Mouse (Mus musculus) stomach, embryonic 14.5 days (tissue): ENCODE data around the gene Pskh1. TPM values are rescaled to one million over a fixed set of nuclear protein-coding genes. Genes with fewer than 3 reads are reported as not detected.

ENCODE experiments used
- ATAC-seq: fragments of 200-750 bp; cut with Nextera tagmentation; 2 replicates; pipeline ENCODE4 v1.8.0; 2017; ENCODE audit warnings: low read depth, moderate TSS enrichment; ENCODE audit not compliant: insufficient number of reproducible peaks, insufficient read depth, low FRiP score
- H3K27ac ChIP-seq: fragments of 300-500 bp; sonication (generic); 2 replicates; pipeline ENCODE4 v1.5.1; 2014; ENCODE audit warnings: mild to moderate bottlenecking, low read length, moderate library complexity, mixed read lengths
- H3K27me3 ChIP-seq: fragments of 300-500 bp; sonication (generic); 2 replicates; pipeline ENCODE4 v1.6.1; 2014; ENCODE audit warnings: low read length, control low read depth, mixed read lengths; ENCODE audit not compliant: control insufficient read depth, insufficient read depth
- H3K36me3 ChIP-seq: fragments of 300-500 bp; sonication (generic); 2 replicates; pipeline ENCODE4 v1.6.1; 2014; ENCODE audit warnings: mild to moderate bottlenecking, control low read depth, low read length, moderate library complexity, mixed read lengths; ENCODE audit not compliant: control insufficient read depth, insufficient read depth
- H3K4me1 ChIP-seq: fragments of 300-500 bp; sonication (generic); 2 replicates; pipeline ENCODE4 v1.6.1; 2014; ENCODE audit warnings: low read length, control low read depth, mixed read lengths; ENCODE audit not compliant: control insufficient read depth, insufficient read depth
- H3K4me2 ChIP-seq: fragments of 300-500 bp; sonication (generic); replicated peaks from 2 replicates; pipeline ENCODE4 v1.6.1; 2014; ENCODE audit warnings: low read depth, low read length, control low read depth
- H3K4me3 ChIP-seq: fragments of 300-500 bp; sonication (generic); 2 replicates; pipeline ENCODE4 v1.5.1; 2014; ENCODE audit warnings: low read depth, low read length, control low read depth
- H3K9ac ChIP-seq: fragments of 300-500 bp; sonication (generic); replicated peaks from 2 replicates; pipeline ENCODE4 v1.6.1; 2014; ENCODE audit warnings: low read depth, mild to moderate bottlenecking, control low read depth, low read length, moderate library complexity, mixed read lengths
- H3K9me3 ChIP-seq: fragments of 300-500 bp; sonication (generic); 2 replicates; pipeline ENCODE4 v1.6.1; 2016; ENCODE audit warnings: low read depth, low read length, control low read depth; ENCODE audit not compliant: control insufficient read depth
- WGBS: fragments of 180-500 bp; shearing (Covaris S2); extraction: QIAGEN DNeasy Blood & Tissue Kit; methylation state at CpG from one replicate; pipeline ENCODE4 v1.1.7; 2014; 5-methylcytosine and 5-hydroxymethylcytosine counted together
- polyA plus RNA-seq: library from polyadenylated mRNA; unstranded; fragments of >200 nt; fragmentation: Nextera tagmentation; extraction: Ambion mirVana; gene quantifications from 2 replicates; pipeline ENCODE4 v1.2.1, GENCODE M21; 2014

Gene Pskh1
- polyA plus RNA-seq: 30.2 and 30.5 TPM in 2 replicates

DNA sequence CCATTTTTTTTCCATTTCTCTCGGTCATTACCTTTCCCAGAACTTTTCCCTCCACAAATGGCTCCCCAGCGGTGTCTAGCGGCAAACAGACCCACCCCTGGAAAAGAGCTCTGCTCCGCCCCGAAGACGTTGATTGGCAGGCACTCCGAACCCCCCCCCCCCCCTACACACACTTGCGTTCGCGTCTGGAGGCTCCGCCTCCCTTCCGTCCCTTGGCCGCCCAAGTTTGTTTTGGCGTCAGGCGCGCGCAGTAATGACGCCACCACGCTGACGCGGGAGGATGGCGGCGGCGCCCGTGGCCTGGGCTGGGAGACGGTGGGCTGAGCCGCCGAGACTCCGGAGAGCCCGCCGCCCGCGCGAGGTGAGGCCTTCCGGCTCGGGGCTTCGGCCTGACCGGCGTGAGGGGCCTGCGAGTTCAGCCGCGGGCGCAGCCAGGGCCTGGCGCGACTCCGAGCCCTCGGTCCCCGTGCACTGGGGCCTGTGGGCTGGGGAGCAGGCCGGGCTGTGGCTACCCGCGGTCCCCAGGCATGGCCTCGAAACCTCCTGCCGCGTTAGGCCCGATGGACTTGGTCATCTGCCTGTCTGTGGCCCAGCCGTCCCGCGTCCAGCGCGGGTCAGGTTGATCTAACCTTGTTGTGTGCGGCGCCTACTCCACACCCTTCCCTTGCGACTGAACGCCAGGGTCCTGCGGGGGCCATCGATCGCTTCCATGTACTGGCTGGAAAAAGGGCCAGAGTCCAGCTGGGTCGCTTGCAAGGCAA, at the start of gene Pskh1:
Gene Pskh1 (plus strand): TSS at position 262 of the 761 bp plus-strand sequence.
- Histone ChIP-seq H3K36me3 (no peaks in the 10 kb centered on the region; the same call in 1 of the 2 replicates), H3K4me1 (peaks cover 6% of the 10 kb centered on the region; the same call in 1 of the 2 replicates), H3K27me3 (no peaks in the 10 kb centered on the region), H3K4me2 (peak within 1 kb of the TSS; percentile 72), H3K9me3 (no peaks in the 10 kb centered on the region), H3K27ac (peak within 1 kb of the TSS; percentile 87), H3K4me3 (peak within 1 kb of the TSS; percentile 84), H3K9ac (peak within 1 kb of the TSS; percentile 87)
- peak; percentile 94 for ATAC-seq
- WGBS: under 1% methylated on average over 68 of the region's 68 CpGs

DNA sequence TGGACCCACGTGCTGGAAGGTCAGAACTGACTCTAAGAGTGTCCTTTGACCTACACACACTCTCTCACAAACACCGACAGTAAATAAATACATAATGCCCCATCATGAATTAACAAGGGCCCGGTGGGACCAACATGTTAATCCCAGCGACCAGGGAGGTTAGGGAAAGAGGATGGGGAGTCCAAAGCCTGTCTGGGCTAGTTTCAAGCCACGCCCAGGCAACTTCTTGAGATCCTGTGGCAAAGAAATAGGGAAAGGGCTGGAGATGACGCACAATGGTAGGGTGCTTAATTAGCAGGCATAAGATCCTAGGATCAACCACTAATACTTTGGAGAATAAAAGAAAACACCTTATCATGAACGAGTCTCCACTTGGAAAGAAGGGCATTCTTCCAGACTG, 49.6 kb upstream of the Pskh1 start:
- no peak overlapping the region for H3K27ac ChIP-seq
- H3K27me3 ChIP-seq: no peaks in the 10 kb centered on the region
- H3K9me3 ChIP-seq: no peaks in the 10 kb centered on the region
- H3K4me1 ChIP-seq: peaks cover 6% of the 10 kb centered on the region; the same call in 1 of the 2 replicates
- H3K9ac ChIP-seq: no peak overlapping the region
- 72% methylated on average over 7 of the region's 7 CpGs for WGBS
- peaks cover 23% of the 10 kb centered on the region for H3K36me3 ChIP-seq
- peak overlapping the region; percentile 24 for H3K4me2 ChIP-seq
- no peak for ATAC-seq
- H3K4me3 ChIP-seq: peak overlapping the region; percentile 1; the same call in 1 of the 2 replicates

DNA sequence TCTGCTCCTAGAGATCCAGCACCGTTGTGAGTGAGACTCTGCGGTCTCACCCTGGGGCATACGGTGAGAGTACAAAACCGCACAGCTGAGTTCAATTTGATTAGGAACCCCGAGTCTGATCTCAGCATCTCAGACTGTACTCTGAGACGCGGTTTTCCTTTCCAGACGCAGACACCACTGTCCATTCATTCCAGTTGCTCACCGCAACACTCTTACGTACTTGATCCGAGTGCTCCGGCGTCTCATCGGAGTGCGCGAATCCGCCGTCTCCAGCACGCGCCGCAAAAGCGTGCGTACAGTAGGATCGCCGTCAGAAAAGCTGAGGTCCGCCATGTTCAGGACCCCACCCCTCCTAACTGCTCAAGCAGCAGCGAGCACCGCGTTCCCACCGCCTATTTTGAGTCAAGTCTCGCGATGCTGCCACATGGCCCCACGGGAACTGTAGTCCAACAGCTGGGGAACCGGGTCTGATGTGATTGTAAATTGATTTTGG, 48.5 kb upstream of the Pskh1 start:
- H3K36me3 ChIP-seq: peaks cover 17% of the 10 kb centered on the region
- H3K4me3 ChIP-seq: peak overlapping the region; percentile 53
- H3K9me3 ChIP-seq: no peaks in the 10 kb centered on the region
- peaks cover 14% of the 10 kb centered on the region for H3K4me1 ChIP-seq
- peak; percentile 83 for ATAC-seq
- WGBS: under 1% methylated on average over 34 of the region's 34 CpGs
- H3K27ac ChIP-seq: no peak overlapping the region
- H3K27me3 ChIP-seq: no peaks in the 10 kb centered on the region
- peak overlapping the region; percentile 43 for H3K9ac ChIP-seq
- peak overlapping the region; percentile 68 for H3K4me2 ChIP-seq

DNA sequence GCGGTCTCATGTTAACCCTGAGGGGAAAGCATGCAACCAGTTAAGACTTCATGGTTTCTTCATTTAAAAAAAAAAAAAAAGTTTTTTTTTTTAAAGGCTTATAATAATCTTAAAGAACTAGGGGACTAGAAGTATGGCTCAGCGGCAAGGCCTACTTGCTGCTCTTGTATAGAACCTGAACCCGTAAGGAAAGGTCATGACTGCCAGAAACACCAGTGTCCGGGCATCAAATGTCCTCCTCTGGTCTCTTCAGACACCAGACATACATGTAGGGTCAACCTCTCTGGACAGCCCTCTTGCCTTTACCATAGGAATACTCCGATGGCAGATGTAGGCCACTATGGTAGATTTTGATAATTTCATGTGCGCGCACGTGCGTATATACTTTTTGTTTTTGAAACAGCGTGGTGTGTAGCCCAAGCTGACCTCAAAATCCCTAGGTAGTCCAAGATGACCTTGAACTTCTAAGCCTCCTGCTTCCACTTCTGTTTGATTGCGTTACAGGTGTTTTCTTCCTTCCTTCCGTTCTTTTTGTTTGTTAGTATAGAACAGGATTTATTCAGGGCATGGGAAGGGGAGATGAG, 48.0 kb upstream of the Pskh1 start:
- ATAC-seq: no peak
- Histone ChIP-seq H3K4me3 (peak overlapping the region; percentile 53; the same call in 1 of the 2 replicates), H3K9ac (no peak overlapping the region), H3K27ac (no peak overlapping the region), H3K36me3 (peaks cover 12% of the 10 kb centered on the region), H3K27me3 (no peaks in the 10 kb centered on the region), H3K4me2 (no peak overlapping the region), H3K9me3 (no peaks in the 10 kb centered on the region), H3K4me1 (peaks cover 19% of the 10 kb centered on the region)
- WGBS: 78% methylated on average over 12 of the region's 12 CpGs

DNA sequence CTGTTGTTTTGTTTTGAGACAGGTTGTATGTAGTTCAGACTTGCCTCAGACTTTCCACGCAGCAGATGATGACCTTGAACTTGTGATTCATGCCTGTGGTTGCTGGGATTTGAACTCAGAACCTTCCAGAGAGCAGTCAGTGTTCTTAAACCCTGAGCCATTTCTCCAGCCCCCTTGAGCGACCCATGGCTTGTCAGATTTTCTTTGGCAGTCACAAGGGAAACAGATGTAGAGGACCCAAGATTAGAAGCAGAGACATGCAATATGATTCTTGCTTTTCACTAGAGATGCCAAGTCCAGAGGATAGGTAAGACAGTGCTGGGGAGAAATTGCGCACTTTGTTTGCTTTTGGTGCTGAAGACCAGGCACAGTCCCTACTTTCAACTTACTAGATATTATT, 47.1 kb upstream of the Pskh1 start, which contains the start of gene Cenpt:
Gene Cenpt (minus strand): TSS at position 101 of the 400 bp plus-strand sequence.
- H3K4me1 ChIP-seq: peaks cover 19% of the 10 kb centered on the region
- no peak within 1 kb of the TSS for H3K4me2 ChIP-seq
- no peak within 1 kb of the TSS for H3K27ac ChIP-seq
- WGBS: 88% methylated on average over 3 of the region's 3 CpGs
- H3K9ac ChIP-seq: no peak within 1 kb of the TSS
- ATAC-seq: no peak
- no peaks in the 10 kb centered on the region for H3K9me3 ChIP-seq
- no peaks in the 10 kb centered on the region for H3K27me3 ChIP-seq
- peaks cover 7% of the 10 kb centered on the region for H3K36me3 ChIP-seq
- H3K4me3 ChIP-seq: no peak within 1 kb of the TSS

DNA sequence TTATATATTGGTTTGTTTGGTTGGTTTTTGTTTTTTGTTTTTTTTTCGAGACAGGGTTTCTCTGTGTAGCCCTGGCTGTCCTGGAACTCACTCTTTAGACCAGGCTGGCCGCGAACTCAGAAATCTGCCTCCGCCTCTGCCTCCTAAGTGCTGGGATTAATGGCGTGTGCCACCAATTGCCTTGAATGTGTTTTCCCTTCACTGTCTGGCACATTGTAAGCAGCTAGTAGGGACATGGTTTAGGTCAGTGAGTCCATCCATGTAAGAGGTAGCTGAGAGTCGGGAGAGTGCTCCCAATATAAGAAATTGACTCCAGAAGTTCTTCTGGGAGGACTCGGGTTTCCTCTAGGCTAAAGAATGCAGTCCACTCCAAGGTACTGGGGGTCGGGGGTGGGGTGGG, 45.9 kb upstream of the Pskh1 start:
- no peaks in the 10 kb centered on the region for H3K9me3 ChIP-seq
- WGBS: 28% methylated on average over 8 of the region's 8 CpGs
- H3K4me1 ChIP-seq: peaks cover 20% of the 10 kb centered on the region
- H3K27ac ChIP-seq: no peak overlapping the region
- peak overlapping the region; percentile 67 for H3K4me3 ChIP-seq
- H3K9ac ChIP-seq: no peak overlapping the region
- peak overlapping the region; percentile 29; the same call in 1 of the 2 replicates for H3K4me2 ChIP-seq
- H3K27me3 ChIP-seq: no peaks in the 10 kb centered on the region
- H3K36me3 ChIP-seq: peaks cover 4% of the 10 kb centered on the region
- ATAC-seq: no peak

DNA sequence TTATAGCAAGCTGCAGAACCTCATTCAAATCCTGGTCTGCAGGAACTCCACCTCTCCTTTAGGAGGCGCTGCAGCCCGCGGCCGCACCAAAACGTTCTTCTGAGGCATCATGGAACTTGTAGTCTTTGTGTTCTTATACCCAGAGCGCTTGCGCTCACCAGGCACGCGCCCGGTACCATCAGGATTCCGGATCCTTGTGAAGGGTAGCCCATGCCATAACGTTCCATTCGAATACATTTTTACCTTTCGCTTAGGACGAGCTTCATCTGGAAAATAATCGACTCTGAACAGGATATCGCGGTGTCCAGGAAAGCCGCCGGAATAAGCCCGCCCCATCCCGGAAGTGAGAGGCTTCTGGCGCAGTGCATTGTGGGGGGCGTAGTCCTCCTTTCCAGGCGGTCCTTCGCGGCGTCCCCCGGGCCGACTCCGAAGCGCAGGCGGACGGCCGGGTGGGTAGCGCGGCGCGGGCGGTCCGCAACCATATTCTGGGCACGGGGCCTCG, 45.5 kb upstream of the Pskh1 start, which contains the start of gene Thap11:
Gene Thap11 (plus strand): TSS at position 418 of the 502 bp plus-strand sequence.
- H3K4me3 ChIP-seq: peak within 1 kb of the TSS; percentile 67
- WGBS: under 1% methylated on average over 43 of the region's 43 CpGs
- H3K9ac ChIP-seq: peak within 1 kb of the TSS; percentile 77
- H3K27me3 ChIP-seq: no peaks in the 10 kb centered on the region
- peaks cover 4% of the 10 kb centered on the region for H3K36me3 ChIP-seq
- H3K27ac ChIP-seq: peak within 1 kb of the TSS; percentile 87
- H3K4me2 ChIP-seq: peak within 1 kb of the TSS; percentile 98
- no peaks in the 10 kb centered on the region for H3K9me3 ChIP-seq
- peak; percentile 90 for ATAC-seq
- H3K4me1 ChIP-seq: peaks cover 25% of the 10 kb centered on the region
